Mouse (Mus musculus): ENCODE data around the gene Pga5. TPM values are rescaled to one million over a fixed set of nuclear protein-coding genes. Genes with fewer than 3 reads are reported as not detected.
A peak's percentile ranks its signal among the peaks of the same experiment; 100 is the strongest.

The Pga5 gene
- polyA plus RNA-seq (2015; fragmentation: Nextera tagmentation; extraction: Ambion mirVana) = not detected in 2 replicates

DNA sequence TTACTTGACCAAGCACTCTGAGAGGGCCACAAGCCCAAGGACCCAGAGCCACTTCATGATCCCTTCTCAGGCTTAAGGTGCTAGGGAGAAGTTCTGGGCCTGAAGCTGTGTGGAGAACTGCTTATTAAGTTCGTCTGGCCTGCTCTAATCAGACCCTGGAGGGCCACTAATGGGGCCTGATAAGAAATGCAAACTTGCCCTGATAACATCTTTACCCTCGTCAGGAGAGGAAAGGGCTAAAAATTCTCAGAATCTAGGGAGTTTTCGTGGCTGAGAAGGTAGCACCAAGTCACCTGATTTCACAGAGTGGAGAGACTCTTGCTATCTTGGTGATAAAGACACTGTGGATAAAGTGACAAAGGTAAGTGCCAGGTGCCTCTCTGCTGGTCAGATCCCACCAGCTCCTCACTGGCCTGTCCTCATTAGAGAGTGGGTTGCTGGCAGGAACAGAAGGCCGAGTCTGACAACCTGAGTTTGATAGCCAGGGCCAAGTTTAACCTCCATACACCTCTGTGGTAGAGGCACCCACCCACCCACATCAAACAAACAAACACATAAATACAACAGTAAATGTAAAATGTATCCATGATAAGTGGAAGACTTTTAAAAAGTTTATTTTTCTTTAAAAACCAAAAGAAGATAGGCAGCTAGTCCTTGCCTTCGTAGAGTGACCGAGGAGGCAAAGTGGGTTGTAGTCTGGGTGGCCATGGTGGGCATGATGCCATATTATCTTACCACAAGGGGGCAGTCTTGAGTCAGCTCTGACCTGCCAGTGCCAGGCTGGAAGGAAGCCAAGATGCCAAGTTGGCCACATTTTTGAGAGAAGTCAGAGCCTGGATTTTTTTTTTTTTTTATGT lies at the start of gene Pga5:
TSS of gene Pga5 (minus strand) at position 157 of the 857 bp plus-strand sequence.
- ATAC-seq = peak; percentile 73
- Histone ChIP-seq H3K4me3 (replicated peaks) (no peak within 1 kb of the TSS), H3K36me3 (no peaks in the 10 kb centered on the region), H3K9me3 (no peaks in the 10 kb centered on the region), H3K4me2 (replicated peaks) (no peak within 1 kb of the TSS), H3K9ac (replicated peaks) (no peak within 1 kb of the TSS), H3K27me3 (no peaks in the 10 kb centered on the region), H3K27ac (no peak within 1 kb of the TSS), H3K4me1 (replicated peaks) (no peaks in the 10 kb centered on the region)
- 47% methylated on average over 6 of the region's 6 CpGs for WGBS

GRCm38 (mm10) chr19:10724629-10725363 lies 46.9 kb upstream of the Pga5 start:
- H3K27me3 ChIP-seq = no peaks in the 10 kb centered on the region
- no peak for ATAC-seq
- H3K27ac ChIP-seq = no peak overlapping the region
- no peak overlapping the region for H3K9ac ChIP-seq (replicated peaks)
- WGBS = 80% methylated on average over 13 of the region's 13 CpGs
- no peaks in the 10 kb centered on the region for H3K9me3 ChIP-seq
- H3K4me1 ChIP-seq (replicated peaks) = peaks cover 34% of the 10 kb centered on the region
- H3K4me3 ChIP-seq (replicated peaks) = no peak overlapping the region
- no peak overlapping the region for H3K4me2 ChIP-seq (replicated peaks)
- H3K36me3 ChIP-seq = no peaks in the 10 kb centered on the region

DNA sequence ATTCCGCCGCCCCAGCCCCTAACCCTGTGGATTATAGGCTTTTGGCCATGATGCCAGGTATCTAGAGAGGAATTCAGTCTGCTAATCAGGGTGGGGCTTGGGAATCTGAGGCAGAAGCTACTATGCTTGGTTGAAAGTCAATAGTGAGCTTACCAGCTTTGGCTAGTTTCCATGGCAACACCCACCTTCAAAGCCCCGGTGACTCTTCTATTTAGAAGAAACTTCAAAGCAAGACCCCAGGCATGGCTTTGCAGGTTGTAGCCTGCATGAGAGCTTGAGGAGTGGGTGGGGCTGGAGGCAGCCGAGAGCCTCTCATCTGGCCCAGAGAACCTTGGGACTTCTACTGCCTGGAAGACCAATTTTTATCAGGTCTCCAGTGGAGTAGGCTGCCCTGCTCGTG lies 45.8 kb upstream of the Pga5 start:
- Histone ChIP-seq H3K4me3 (replicated peaks) (no peak overlapping the region), H3K9me3 (no peaks in the 10 kb centered on the region), H3K4me2 (replicated peaks) (0 out of 2 replicates have a peak overlapping the region, but pooled peaks have one; percentile 11), H3K9ac (replicated peaks) (no peak overlapping the region), H3K36me3 (no peaks in the 10 kb centered on the region), H3K27ac (peak overlapping the region; percentile 66), H3K4me1 (replicated peaks) (peaks cover 39% of the 10 kb centered on the region), H3K27me3 (no peaks in the 10 kb centered on the region)
- 29% methylated on average over 5 of the region's 5 CpGs for WGBS
- peak; percentile 54 for ATAC-seq

DNA sequence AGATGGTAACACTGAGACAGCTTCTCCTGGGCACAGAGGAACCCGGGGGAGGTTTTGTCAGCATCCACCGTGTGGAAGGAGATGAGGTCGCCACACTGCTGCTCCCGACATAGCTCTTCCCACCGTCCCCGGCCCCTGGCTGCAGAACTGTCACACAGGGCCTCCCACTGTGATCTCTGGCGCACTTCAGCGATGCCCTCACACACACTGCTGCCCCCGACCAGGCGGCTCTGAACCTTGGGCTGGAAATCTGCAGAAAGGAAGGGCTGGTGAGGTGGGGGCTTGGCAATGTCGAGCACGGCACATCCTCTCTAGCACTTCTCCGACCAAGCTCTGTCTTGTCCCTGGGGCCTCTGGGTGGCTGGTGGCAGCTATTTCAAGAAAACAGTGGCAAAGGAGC lies 45.2 kb upstream of the Pga5 start:
- ATAC-seq = no peak
- WGBS = 17% methylated on average over 13 of the region's 13 CpGs
- H3K36me3 ChIP-seq = no peaks in the 10 kb centered on the region
- peaks cover 39% of the 10 kb centered on the region for H3K4me1 ChIP-seq (replicated peaks)
- peak overlapping the region; percentile 66 for H3K27ac ChIP-seq
- H3K4me2 ChIP-seq (replicated peaks) = 0 out of 2 replicates have a peak overlapping the region, but pooled peaks have one; percentile 11
- no peak overlapping the region for H3K4me3 ChIP-seq (replicated peaks)
- H3K9me3 ChIP-seq = no peaks in the 10 kb centered on the region
- H3K9ac ChIP-seq (replicated peaks) = no peak overlapping the region
- no peaks in the 10 kb centered on the region for H3K27me3 ChIP-seq

GRCm38 (mm10) chr19:10721064-10721463 lies 43.2 kb upstream of the Pga5 start:
- no peak for ATAC-seq
- H3K27me3 ChIP-seq = no peaks in the 10 kb centered on the region
- H3K4me1 ChIP-seq (replicated peaks) = peaks cover 39% of the 10 kb centered on the region
- H3K4me2 ChIP-seq (replicated peaks) = no peak overlapping the region
- no peaks in the 10 kb centered on the region for H3K9me3 ChIP-seq
- H3K36me3 ChIP-seq = no peaks in the 10 kb centered on the region
- H3K27ac ChIP-seq = peak overlapping the region; percentile 70
- 66% methylated on average over 5 of the region's 5 CpGs for WGBS
- H3K4me3 ChIP-seq (replicated peaks) = no peak overlapping the region
- H3K9ac ChIP-seq (replicated peaks) = no peak overlapping the region

GRCm38 (mm10) chr19:10720524-10720923 lies 42.7 kb upstream of the Pga5 start:
- no peak overlapping the region for H3K4me3 ChIP-seq (replicated peaks)
- H3K27ac ChIP-seq = peak overlapping the region; percentile 70
- 30% methylated on average over 3 of the region's 3 CpGs for WGBS
- H3K9ac ChIP-seq (replicated peaks) = no peak overlapping the region
- no peak overlapping the region for H3K4me2 ChIP-seq (replicated peaks)
- no peaks in the 10 kb centered on the region for H3K36me3 ChIP-seq
- no peaks in the 10 kb centered on the region for H3K27me3 ChIP-seq
- peaks cover 39% of the 10 kb centered on the region for H3K4me1 ChIP-seq (replicated peaks)
- no peak for ATAC-seq
- no peaks in the 10 kb centered on the region for H3K9me3 ChIP-seq

- peak overlapping the region; percentile 70 for H3K27ac ChIP-seq
- WGBS = 41% methylated on average over 2 of the region's 2 CpGs
- no peak overlapping the region for H3K9ac ChIP-seq (replicated peaks)
- H3K36me3 ChIP-seq = no peaks in the 10 kb centered on the region
- H3K4me1 ChIP-seq (replicated peaks) = peaks cover 39% of the 10 kb centered on the region
- H3K9me3 ChIP-seq = no peaks in the 10 kb centered on the region
- no peak overlapping the region for H3K4me2 ChIP-seq (replicated peaks)
- H3K4me3 ChIP-seq (replicated peaks) = no peak overlapping the region
- H3K27me3 ChIP-seq = no peaks in the 10 kb centered on the region
- peak; percentile 70 for ATAC-seq
Observed at GRCm38 (mm10) chr19:10719751-10720150, 41.9 kb upstream of the Pga5 start.

- H3K27me3 ChIP-seq = no peaks in the 10 kb centered on the region
- ATAC-seq = no peak
- no peak overlapping the region for H3K4me3 ChIP-seq (replicated peaks)
- no peak overlapping the region for H3K27ac ChIP-seq
- peaks cover 31% of the 10 kb centered on the region for H3K4me1 ChIP-seq (replicated peaks)
- H3K9me3 ChIP-seq = no peaks in the 10 kb centered on the region
- H3K4me2 ChIP-seq (replicated peaks) = no peak overlapping the region
- 80% methylated on average over 7 of the region's 7 CpGs for WGBS
- peaks cover 8% of the 10 kb centered on the region for H3K36me3 ChIP-seq
- no peak overlapping the region for H3K9ac ChIP-seq (replicated peaks)
Observed at GRCm38 (mm10) chr19:10718251-10718775, 40.4 kb upstream of the Pga5 start.

DNA sequence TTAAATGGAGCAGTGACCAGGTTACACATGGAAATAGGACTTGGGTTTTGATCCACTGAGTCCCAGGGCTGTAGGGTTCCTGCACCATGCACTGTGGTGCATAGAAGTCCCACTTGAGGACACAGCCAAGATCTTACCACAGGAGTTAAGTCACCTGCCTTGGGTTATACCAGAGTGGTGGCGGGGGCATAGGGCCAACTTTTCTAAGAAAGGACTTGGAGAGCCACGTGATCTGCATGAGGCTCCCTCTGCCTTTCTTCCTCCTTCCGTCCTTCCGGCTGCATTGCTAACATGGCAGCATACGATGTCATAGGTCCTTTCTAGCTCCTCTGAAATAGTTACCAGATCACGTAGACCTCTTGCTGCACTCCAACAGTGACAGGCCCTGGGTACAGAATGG lies 37.6 kb upstream of the Pga5 start:
- WGBS = 90% methylated on average over 6 of the region's 6 CpGs

DNA sequence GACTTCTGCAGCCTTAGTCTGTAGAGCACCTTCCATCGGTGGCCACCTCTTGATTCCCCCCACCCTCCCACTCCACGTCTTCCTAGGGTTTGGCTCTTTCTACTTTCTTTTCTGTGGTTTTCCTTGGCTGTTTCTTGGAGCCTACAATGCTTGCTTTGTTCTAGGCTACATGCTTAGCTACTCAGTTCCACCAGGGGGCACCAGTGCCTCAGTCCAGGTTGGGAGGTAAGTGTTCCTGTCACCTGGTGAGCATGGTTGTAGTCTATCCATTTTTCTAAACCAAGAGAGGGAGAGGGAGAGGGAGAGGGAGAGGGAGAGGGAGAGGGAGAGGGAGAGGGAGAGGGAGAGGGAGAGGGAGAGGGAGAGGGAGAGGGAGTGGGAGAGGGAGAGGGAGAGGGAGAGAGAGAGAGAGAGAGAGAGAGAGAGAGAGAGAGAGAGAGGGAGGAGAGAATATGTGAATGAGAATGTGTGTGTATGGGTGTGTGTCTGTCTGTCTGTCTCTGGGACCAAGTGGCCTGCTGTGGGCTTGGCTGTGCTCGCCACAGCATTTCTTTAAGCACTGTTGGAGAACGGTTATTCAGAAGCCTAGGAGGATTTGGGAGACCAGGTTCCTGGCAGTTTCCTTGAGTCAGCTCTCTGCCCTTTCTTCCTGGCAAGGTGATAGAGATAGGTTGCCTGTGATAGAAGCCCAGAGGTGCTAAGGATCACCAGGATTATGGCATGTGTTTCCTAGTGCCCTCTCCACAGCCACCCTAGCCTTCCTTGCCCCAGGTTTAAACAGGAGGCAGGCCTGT lies 37.0 kb upstream of the Pga5 start:
- no peak overlapping the region for H3K9ac ChIP-seq (replicated peaks)
- H3K36me3 ChIP-seq = peaks cover 36% of the 10 kb centered on the region
- H3K27me3 ChIP-seq = no peaks in the 10 kb centered on the region
- H3K4me3 ChIP-seq (replicated peaks) = no peak overlapping the region
- H3K27ac ChIP-seq = peak overlapping the region; percentile 56
- no peaks in the 10 kb centered on the region for H3K9me3 ChIP-seq
- no peak overlapping the region for H3K4me2 ChIP-seq (replicated peaks)
- H3K4me1 ChIP-seq (replicated peaks) = peaks cover 20% of the 10 kb centered on the region
- peak; percentile 31 for ATAC-seq
- 37% methylated on average over 4 of the region's 4 CpGs for WGBS

More for the DNA sequence above, 37.6 kb upstream of the Pga5 start:
- Histone ChIP-seq H3K9ac (replicated peaks) (no peak overlapping the region), H3K4me2 (replicated peaks) (no peak overlapping the region), H3K4me1 (replicated peaks) (peaks cover 21% of the 10 kb centered on the region), H3K4me3 (replicated peaks) (no peak overlapping the region), H3K9me3 (no peaks in the 10 kb centered on the region), H3K27ac (peak overlapping the region; percentile 55; the same call in 1 of the 2 replicates), H3K36me3 (peaks cover 36% of the 10 kb centered on the region), H3K27me3 (no peaks in the 10 kb centered on the region)
- ATAC-seq = no peak

DNA sequence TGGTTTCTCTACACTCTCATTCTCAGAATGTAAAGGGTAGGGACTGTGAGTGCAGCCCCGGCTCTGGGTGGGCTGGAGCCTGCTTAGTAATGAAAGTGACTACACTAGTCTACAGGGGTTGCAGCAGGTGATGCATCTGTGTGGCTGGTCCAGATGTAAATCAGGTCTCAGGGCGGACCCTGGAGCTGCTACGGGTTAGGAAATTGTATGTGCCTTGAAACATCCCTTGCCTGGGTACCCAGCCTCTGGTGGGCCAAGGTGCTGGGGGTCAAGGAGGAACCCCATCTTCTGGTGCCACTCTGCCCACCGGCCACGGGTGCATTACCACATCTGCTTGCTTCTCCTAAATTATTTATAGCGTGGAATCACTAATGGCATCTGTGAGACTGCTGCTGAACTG lies 36.3 kb upstream of the Pga5 start:
- Histone ChIP-seq H3K9me3 (no peaks in the 10 kb centered on the region), H3K27me3 (no peaks in the 10 kb centered on the region), H3K4me1 (replicated peaks) (peaks cover 21% of the 10 kb centered on the region), H3K4me2 (replicated peaks) (no peak overlapping the region), H3K4me3 (replicated peaks) (no peak overlapping the region), H3K9ac (replicated peaks) (no peak overlapping the region; the same call in 1 of the 2 replicates), H3K36me3 (peaks cover 36% of the 10 kb centered on the region), H3K27ac (peak overlapping the region; percentile 56; the same call in 1 of the 2 replicates)
- 83% methylated on average over 6 of the region's 6 CpGs for WGBS
- no peak for ATAC-seq
